Mouse (Mus musculus): ENCODE results near the gene Fam171a2. TPM values are rescaled to one million over a fixed set of nuclear protein-coding genes. Genes with fewer than 3 reads are reported as not detected.
"Not testable (repeated sequence)": the region's sequence is repeated elsewhere in the genome, so short reads cannot be mapped to it uniquely, and the experiment has no call there.

The Fam171a2 gene
- polyA plus RNA-seq, 1 experiment from 2014 or later, result 3.2 TPM

DNA sequence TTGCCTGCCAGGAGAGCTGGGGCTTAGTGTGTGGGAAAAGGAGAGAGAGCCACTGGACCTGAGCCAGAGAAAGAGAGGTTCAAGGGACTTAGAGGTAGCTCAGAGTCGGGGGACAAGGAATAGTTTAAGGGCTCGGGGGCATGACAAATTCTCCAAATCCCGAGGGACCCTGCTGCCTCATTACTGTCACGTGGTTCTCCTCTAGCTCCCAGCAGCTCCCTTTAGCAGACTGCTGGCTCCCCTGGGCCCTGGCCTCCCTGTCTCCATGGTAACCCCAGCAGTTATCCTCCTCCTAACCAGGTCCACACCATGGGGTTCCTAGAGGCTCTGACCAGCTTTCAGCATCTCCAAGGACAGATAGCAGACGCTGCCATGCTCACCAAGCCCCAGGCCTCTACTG is 52.2 kb downstream of the Fam171a2 start:
- DNase-seq (ENCODE audit: low spot score), result no peak
- no peaks in the 10 kb centered on the region for H3K36me3 ChIP-seq (ENCODE audit: insufficient read depth, low read length)
- no peak overlapping the region for H3K27ac ChIP-seq (ENCODE audit: low read length)
- TF ChIP-seq CTCF (IDR thresholded peaks at IDR 0.05), result no peak
- no peak for TF ChIP-seq EP300 (IDR thresholded peaks at IDR 0.05)
- ATAC-seq, result no peak
- H3K4me1 ChIP-seq (ENCODE audit: insufficient read depth, low read depth, low read length), result peaks cover 10% of the 10 kb centered on the region
- WGBS, result 8% methylated on average over 5 of the region's 5 CpGs
- peaks cover 14% of the 10 kb centered on the region; the same call in 1 of the 2 replicates for H3K27me3 ChIP-seq (replicated peaks; ENCODE audit: insufficient read depth, low read length)
- no peaks in the 10 kb centered on the region for H3K9me3 ChIP-seq (ENCODE audit: low read length)
- H3K9ac ChIP-seq (replicated peaks; ENCODE audit: low read depth), result no peak overlapping the region
- no peak overlapping the region for H3K4me3 ChIP-seq (ENCODE audit: low read depth, low read length)
- no peak overlapping the region for H3K4me2 ChIP-seq (replicated peaks; ENCODE audit: low read depth, low read length)

DNA sequence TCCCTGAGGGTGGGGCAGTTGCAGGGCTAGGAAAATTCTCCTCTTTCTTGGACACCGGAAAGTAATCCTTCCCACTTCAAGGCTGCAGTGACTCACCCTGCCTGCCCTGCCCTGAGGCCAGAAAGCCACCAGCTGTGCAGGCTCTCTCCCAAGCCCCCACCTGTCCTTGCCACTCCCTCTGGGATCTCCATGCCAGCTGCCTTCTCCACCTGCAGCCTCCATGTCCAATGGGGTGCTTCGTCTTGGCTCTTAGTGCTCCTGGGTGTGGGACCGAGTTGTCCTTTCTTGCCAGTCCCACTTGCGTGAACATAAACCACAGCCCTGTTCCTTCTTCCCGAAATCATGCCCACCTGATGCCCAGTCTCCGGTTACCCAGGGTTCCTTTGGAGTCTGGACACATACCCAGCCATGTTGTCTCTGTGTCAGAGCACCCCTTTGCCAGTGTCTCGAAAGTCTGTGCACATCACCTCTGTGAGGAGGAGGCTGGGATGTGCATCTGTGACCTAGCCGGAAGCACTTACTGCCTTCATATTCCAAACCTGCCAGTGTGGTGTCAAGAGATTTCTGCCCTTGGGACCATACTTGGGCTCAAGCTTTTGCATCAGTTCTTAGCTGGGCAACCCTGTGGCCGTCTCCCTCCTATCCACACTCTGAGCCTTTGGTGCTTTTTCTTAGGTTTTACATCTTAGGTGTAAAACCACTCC is 52.9 kb downstream of the Fam171a2 start:
- ATAC-seq, result no peak
- Histone ChIP-seq H3K4me1 (ENCODE audit: insufficient read depth, low read depth, low read length) (peaks cover 6% of the 10 kb centered on the region), H3K4me3 (ENCODE audit: low read depth, low read length) (no peak overlapping the region), H3K27ac (ENCODE audit: low read length) (no peak overlapping the region), H3K9me3 (ENCODE audit: low read length) (no peaks in the 10 kb centered on the region), H3K4me2 (replicated peaks; ENCODE audit: low read depth, low read length) (no peak overlapping the region), H3K36me3 (ENCODE audit: insufficient read depth, low read length) (no peaks in the 10 kb centered on the region), H3K27me3 (replicated peaks; ENCODE audit: insufficient read depth, low read length) (peaks cover 12% of the 10 kb centered on the region; the same call in 1 of the 2 replicates), H3K9ac (replicated peaks; ENCODE audit: low read depth) (no peak overlapping the region)
- DNase-seq (ENCODE audit: low spot score), result no peak
- WGBS, result 81% methylated on average over 9 of the region's 9 CpGs
- TF ChIP-seq CTCF (IDR thresholded peaks at IDR 0.05) (no peak), EP300 (IDR thresholded peaks at IDR 0.05) (no peak)

DNA sequence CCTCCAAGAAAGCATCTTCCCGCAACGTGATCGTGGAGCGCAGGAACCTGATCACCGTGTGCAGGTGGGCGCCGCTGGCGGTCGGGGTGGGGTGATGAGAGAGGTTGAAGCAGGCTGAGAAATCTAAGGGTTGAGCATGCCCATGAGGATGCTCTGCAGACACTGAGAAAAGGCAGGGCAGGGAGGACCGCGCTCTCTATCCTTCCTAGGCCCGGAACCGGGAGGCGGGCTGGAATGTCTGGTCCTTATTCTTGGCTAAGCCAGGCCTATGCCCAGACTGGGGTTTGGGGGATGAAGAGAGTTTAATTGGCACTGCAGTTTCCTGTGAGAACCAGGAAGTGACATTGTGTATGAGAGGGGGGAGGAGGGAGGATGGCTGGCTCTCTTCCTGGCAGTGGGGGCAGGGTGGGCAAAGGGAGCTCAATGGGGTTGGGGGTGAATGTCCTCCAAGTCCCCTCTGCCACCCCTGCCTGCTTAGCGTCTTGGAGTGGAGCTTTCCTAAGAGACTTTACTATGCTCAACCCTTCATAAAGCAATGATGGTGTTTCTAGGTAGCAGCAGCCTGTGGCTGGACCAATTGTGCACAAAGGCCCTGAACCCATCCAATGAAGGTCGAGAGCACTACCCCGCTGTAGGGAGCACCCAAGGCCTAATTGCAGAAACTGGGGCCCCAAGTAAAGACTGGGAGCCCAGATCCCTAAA is 53.6 kb downstream of the Fam171a2 start:
- Histone ChIP-seq H3K27me3 (replicated peaks; ENCODE audit: insufficient read depth, low read length) (0 out of 2 replicates have a peak, but pooled peaks cover 5% of the 10 kb centered on the region), H3K36me3 (ENCODE audit: insufficient read depth, low read length) (no peaks in the 10 kb centered on the region), H3K9me3 (ENCODE audit: low read length) (no peaks in the 10 kb centered on the region), H3K4me1 (ENCODE audit: insufficient read depth, low read depth, low read length) (peaks cover 6% of the 10 kb centered on the region; the same call in 1 of the 2 replicates), H3K27ac (ENCODE audit: low read length) (no peak overlapping the region), H3K4me2 (replicated peaks; ENCODE audit: low read depth, low read length) (peak overlapping the region; percentile 67), H3K4me3 (ENCODE audit: low read depth, low read length) (peak overlapping the region; percentile 24), H3K9ac (replicated peaks; ENCODE audit: low read depth) (no peak overlapping the region)
- DNase-seq (ENCODE audit: low spot score) (no peak), ATAC-seq (peak; percentile 8; the same call in 1 of the 2 replicates)
- no peak for TF ChIP-seq EP300 (IDR thresholded peaks at IDR 0.05)
- no peak for TF ChIP-seq CTCF (IDR thresholded peaks at IDR 0.05)
- 9% methylated on average over 17 of the region's 17 CpGs for WGBS

DNA sequence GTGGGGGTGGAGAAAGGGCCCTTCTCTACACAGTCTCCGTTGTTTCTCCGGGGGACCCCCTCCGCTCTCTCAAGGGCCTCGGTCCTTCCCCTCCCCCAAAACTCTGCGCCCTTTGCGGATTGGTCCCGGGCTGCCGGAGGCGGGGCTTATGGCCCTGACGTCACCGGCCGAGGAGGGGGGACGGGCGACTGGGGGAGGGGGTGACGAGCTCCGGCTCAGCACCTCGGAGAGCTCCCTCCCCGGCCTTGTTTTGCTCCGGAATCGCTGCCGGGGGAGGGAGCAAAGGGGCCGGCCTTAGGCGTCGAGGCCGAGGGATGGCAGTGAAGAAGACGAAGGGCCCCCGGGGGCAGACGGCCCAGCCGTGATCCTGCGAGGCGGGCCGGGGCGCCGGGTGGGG is 54.2 kb downstream of the Fam171a2 start, which contains the start of gene Rundc3a:
Gene Rundc3a, plus strand, starts transcription at position 166 of the 397 bp plus-strand sequence.
- TF ChIP-seq EP300 (IDR thresholded peaks at IDR 0.05) (no peak), CTCF (IDR thresholded peaks at IDR 0.05) (no peak)
- no peak within 1 kb of the TSS for H3K9ac ChIP-seq (replicated peaks; ENCODE audit: low read depth)
- H3K27me3 ChIP-seq (replicated peaks; ENCODE audit: insufficient read depth, low read length), result 0 out of 2 replicates have a peak, but pooled peaks cover 5% of the 10 kb centered on the region

DNA sequence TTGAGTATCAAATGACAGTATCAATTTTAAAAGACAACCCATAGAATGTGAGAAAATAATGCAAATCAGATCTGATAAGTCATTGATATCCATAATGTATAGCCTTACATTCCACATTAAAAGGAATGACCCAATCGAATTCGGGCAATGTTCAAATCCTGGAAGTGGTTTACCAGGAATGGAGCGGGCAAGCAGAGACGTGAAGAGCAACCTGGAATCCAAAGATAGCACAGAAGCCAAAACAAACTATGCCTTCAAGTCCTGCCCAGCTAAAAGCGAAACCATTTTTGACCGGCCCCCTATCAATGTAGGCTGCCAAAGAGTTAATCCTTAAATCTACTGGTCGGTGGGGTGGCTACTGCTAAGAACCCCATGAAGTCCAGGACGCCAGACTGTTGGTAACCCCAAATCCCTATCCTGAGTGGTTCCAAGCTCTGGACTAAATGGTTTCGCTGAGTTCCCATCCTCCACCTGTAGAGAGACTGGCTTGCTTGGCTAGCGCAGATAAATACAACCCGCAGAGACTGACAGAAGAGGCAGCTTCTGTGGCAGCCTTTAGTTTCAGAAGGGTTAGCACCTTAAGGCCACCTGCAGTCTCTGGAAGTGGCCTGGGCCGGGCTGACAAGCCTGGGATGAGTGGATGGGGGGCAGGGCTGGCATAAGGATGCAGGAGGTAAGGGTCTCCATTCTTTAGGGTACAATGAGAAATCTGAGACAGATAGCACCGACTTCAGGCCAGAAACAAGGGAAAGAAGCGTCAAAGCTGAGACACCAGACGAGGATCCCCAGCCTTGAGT is 54.8 kb downstream of the Fam171a2 start:
- Histone ChIP-seq H3K4me2 (replicated peaks; ENCODE audit: low read depth, low read length) (peak overlapping the region; percentile 67), H3K9me3 (ENCODE audit: low read length) (no peaks in the 10 kb centered on the region), H3K27me3 (replicated peaks; ENCODE audit: insufficient read depth, low read length) (0 out of 2 replicates have a peak, but pooled peaks cover 2% of the 10 kb centered on the region), H3K27ac (ENCODE audit: low read length) (no peak overlapping the region), H3K4me3 (ENCODE audit: low read depth, low read length) (peak overlapping the region; percentile 24; the same call in 1 of the 2 replicates), H3K4me1 (ENCODE audit: insufficient read depth, low read depth, low read length) (peaks cover 6% of the 10 kb centered on the region; the same call in 1 of the 2 replicates), H3K9ac (replicated peaks; ENCODE audit: low read depth) (no peak overlapping the region), H3K36me3 (ENCODE audit: insufficient read depth, low read length) (no peaks in the 10 kb centered on the region)
- ATAC-seq (peak; percentile 12), DNase-seq (ENCODE audit: low spot score) (no peak)
- WGBS, result 14% methylated on average over 15 of the region's 15 CpGs
- TF ChIP-seq CTCF (IDR thresholded peaks at IDR 0.05), result no peak
- TF ChIP-seq EP300 (IDR thresholded peaks at IDR 0.05), result no peak

More for the DNA sequence above, 54.2 kb downstream of the Fam171a2 start, which contains the start of gene Rundc3a:
- DNase-seq (ENCODE audit: low spot score), result peak; percentile 84
- H3K4me3 ChIP-seq (ENCODE audit: low read depth, low read length), result peak within 1 kb of the TSS; percentile 24
- peaks cover 6% of the 10 kb centered on the region; the same call in 1 of the 2 replicates for H3K4me1 ChIP-seq (ENCODE audit: insufficient read depth, low read depth, low read length)
- H3K27ac ChIP-seq (ENCODE audit: low read length), result no peak within 1 kb of the TSS
- ATAC-seq, result peak; percentile 88
- H3K4me2 ChIP-seq (replicated peaks; ENCODE audit: low read depth, low read length), result peak within 1 kb of the TSS; percentile 67
- no peaks in the 10 kb centered on the region for H3K9me3 ChIP-seq (ENCODE audit: low read length)
- 1% methylated on average over 25 of the region's 34 CpGs for WGBS
- H3K36me3 ChIP-seq (ENCODE audit: insufficient read depth, low read length), result no peaks in the 10 kb centered on the region

DNA sequence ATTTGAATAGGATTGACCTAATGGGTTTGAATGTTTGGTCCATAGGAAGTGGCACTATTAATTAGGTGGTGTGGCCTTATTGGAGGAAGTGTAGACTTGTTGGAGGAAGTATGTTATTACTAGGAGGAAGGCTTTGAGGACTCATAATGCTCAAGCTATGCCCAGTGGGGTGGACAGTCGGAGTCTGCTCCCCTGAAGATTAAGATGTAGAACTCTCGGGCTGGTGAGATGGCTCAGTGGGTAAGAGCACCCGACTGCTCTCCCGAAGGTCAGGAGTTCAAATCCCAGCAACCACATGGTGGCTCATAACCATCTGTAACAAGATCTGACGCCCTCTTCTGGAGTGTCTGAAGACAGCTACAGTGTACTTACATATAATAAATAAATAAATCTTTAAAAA is 58.0 kb downstream of the Fam171a2 start:
- H3K4me1 ChIP-seq (ENCODE audit: insufficient read depth, low read depth, low read length); H3K9ac ChIP-seq (replicated peaks; ENCODE audit: low read depth): not testable (repeated sequence)

More for the DNA sequence above, 58.0 kb downstream of the Fam171a2 start:
- H3K27ac ChIP-seq (ENCODE audit: low read length); H3K9me3 ChIP-seq (ENCODE audit: low read length); H3K4me2 ChIP-seq (replicated peaks; ENCODE audit: low read depth, low read length); H3K27me3 ChIP-seq (replicated peaks; ENCODE audit: insufficient read depth, low read length); ATAC-seq; DNase-seq (ENCODE audit: low spot score); H3K36me3 ChIP-seq (ENCODE audit: insufficient read depth, low read length); H3K4me3 ChIP-seq (ENCODE audit: low read depth, low read length): not testable (repeated sequence)
- 79% methylated on average over 4 of the region's 5 CpGs for whole genome bisulfite sequencing

Small RNA genes lying within 50 kb of the gene (microRNA-seq; reads per million reads assigned to microRNA genes)
- not detected for gene Mir6930

Other genes with a start within 250 kb of the Fam171a2 start
- gene Hdac5, start 217.5 kb downstream of the Fam171a2 start, polyA plus RNA-seq (2015; fragmentation: Nextera tagmentation; extraction: Ambion mirVana), result 65.6 and 79.0 TPM in 2 replicates
- gene BC030867, start 198.8 kb downstream of the Fam171a2 start, polyA plus RNA-seq (2015; fragmentation: Nextera tagmentation; extraction: Ambion mirVana), result 0.88 and 1.3 TPM in 2 replicates
- gene Asb16, start 178.9 kb downstream of the Fam171a2 start, polyA plus RNA-seq (2015; fragmentation: Nextera tagmentation; extraction: Ambion mirVana), result not detected in 2 replicates
- gene Tmub2, start 162.8 kb downstream of the Fam171a2 start, polyA plus RNA-seq (2015; fragmentation: Nextera tagmentation; extraction: Ambion mirVana), result 46.1 and 47.4 TPM in 2 replicates
- gene Atxn7l3, start 151.1 kb downstream of the Fam171a2 start, polyA plus RNA-seq (2015; fragmentation: Nextera tagmentation; extraction: Ambion mirVana), result 9.6 and 10.2 TPM in 2 replicates
- gene Ubtf, start 127.9 kb downstream of the Fam171a2 start, polyA plus RNA-seq (2015; fragmentation: Nextera tagmentation; extraction: Ambion mirVana), result 53.7 and 60.9 TPM in 2 replicates
- 9.7 and 9.8 TPM in 2 replicates for gene Slc4a1, start 81.5 kb downstream of the Fam171a2 start, polyA plus RNA-seq (2015; fragmentation: Nextera tagmentation; extraction: Ambion mirVana)
- 1.7 and 1.9 TPM in 2 replicates for gene Rundc3a, start 54.3 kb downstream of the Fam171a2 start, polyA plus RNA-seq (2015; fragmentation: Nextera tagmentation; extraction: Ambion mirVana)
- 214 TPM in 2 replicates for gene Slc25a39, start 39.7 kb downstream of the Fam171a2 start, polyA plus RNA-seq (2015; fragmentation: Nextera tagmentation; extraction: Ambion mirVana)
- 215 and 223 TPM in 2 replicates for gene Grn, start 17.4 kb downstream of the Fam171a2 start, polyA plus RNA-seq (2015; fragmentation: Nextera tagmentation; extraction: Ambion mirVana)
- gene Itga2b, start 22.4 kb upstream of the Fam171a2 start, polyA plus RNA-seq (2015; fragmentation: Nextera tagmentation; extraction: Ambion mirVana), result 13.0 and 14.9 TPM in 2 replicates
- 25.3 and 27.4 TPM in 2 replicates for gene Gpatch8, start 108.7 kb upstream of the Fam171a2 start, polyA plus RNA-seq (2015; fragmentation: Nextera tagmentation; extraction: Ambion mirVana)
- gene Gm11627, start 131.8 kb upstream of the Fam171a2 start, polyA plus RNA-seq (2015; fragmentation: Nextera tagmentation; extraction: Ambion mirVana), result 8.0 and 11.4 TPM in 2 replicates
- gene Fzd2, start 156.7 kb upstream of the Fam171a2 start, polyA plus RNA-seq (2015; fragmentation: Nextera tagmentation; extraction: Ambion mirVana), result 19.6 and 20.8 TPM in 2 replicates
- 0.04 and 0.05 TPM in 2 replicates for gene Meioc, start 216.0 kb upstream of the Fam171a2 start, polyA plus RNA-seq (2015; fragmentation: Nextera tagmentation; extraction: Ambion mirVana)

Data from lung, postnatal 0 days (tissue).